Mouse (Mus musculus): ENCODE measurements around the gene Col3a1. TPM values are rescaled to one million over a fixed set of nuclear protein-coding genes. Genes with fewer than 3 reads are reported as not detected.

Gene Col3a1
- total and polyA plus RNA-seq, 3 experiments: not detected

DNA sequence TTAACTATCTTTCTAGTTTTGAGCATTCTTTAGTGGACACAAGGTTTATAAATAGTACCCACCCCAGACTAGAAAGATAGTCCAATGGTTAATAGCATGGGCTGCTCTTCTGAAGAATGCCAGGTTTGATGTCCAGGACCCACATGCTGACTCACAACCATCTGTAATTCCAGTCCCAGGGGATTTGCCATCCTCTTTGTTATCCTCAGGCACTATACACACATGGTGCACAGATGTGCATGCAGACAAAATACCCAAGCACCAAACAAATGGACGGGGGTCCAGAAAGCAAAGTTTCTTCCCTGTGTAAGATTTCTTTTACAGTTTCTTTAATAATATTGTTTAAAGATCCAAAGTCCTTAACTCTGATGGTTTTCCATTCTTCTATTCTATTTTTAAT, 23.4 kb upstream of the Col3a1 start:
- H3K36me3 ChIP-seq (replicated peaks in 1 of 2; ENCODE audit: control insufficient read depth in 1 of 2, insufficient read depth in 1 of 2, low read length in 1 of 2): no peaks in the 10 kb centered on the region
- TF ChIP-seq RAD21 (IDR thresholded peaks at IDR 0.05; ENCODE audit: low read depth, low read length) (no peak), MEF2A (IDR thresholded peaks at IDR 0.05; ENCODE audit: borderline replicate concordance, low read depth, low read length) (no peak), CHD2 (IDR thresholded peaks at IDR 0.05; ENCODE audit: low read length) (no peak), TBP (conservative IDR thresholded peaks at IDR 0.05; ENCODE audit: low read depth, low read length) (no peak), ZC3H11A (IDR thresholded peaks at IDR 0.05; ENCODE audit: low read depth, low read length) (no peak), SMC3 (IDR thresholded peaks at IDR 0.05; ENCODE audit: low read depth, low read length) (no peak), GABPA (IDR thresholded peaks at IDR 0.05; ENCODE audit: insufficient replicate concordance, low read depth, low read length) (no peak), USF2 (conservative IDR thresholded peaks at IDR 0.05; ENCODE audit: low read depth, low read length) (no peak)
- no peak overlapping the region for H3K27ac ChIP-seq (ENCODE audit: insufficient read depth, low read depth)
- no peak overlapping the region for H3K4me3 ChIP-seq (replicated peaks in 1 of 3; ENCODE audit: low read depth in 2 of 3, low read length in 2 of 3, poor library complexity in 1 of 3)
- no peak overlapping the region for H3K4me2 ChIP-seq (ENCODE audit: insufficient read depth, low read depth, poor library complexity, severe bottlenecking)
- H3K27me3 ChIP-seq (replicated peaks): no peaks in the 10 kb centered on the region
- in situ Hi-C loops (cut with MboI; ENCODE audit: low pct_ligation_motif_present, low pct_unique_long_range_greater_than_20kb, low sequenced_read_pairs) (no loop called here), dilution Hi-C loops (cut with MboI; ENCODE audit: extremely low pct_ligation_motif_present, extremely low pct_unique_long_range_greater_than_20kb, low sequenced_read_pairs) (no loop called here)
- no peak for DNase-seq (ENCODE audit: extremely low read depth)
- H3K79me2 ChIP-seq (replicated peaks; ENCODE audit: control insufficient read depth, extremely low read depth, insufficient read depth, poor library complexity, severe bottlenecking): no peaks in the 10 kb centered on the region
- H3K9ac ChIP-seq (ENCODE audit: insufficient read depth, low read depth): no peak overlapping the region
- no peaks in the 10 kb centered on the region for H3K9me3 ChIP-seq (replicated peaks; ENCODE audit: low read length)
- no peaks in the 10 kb centered on the region for H3K4me1 ChIP-seq (ENCODE audit: control insufficient read depth in 1 of 2, insufficient read depth in 2 of 2)

- no peak overlapping the region for H3K27ac ChIP-seq (ENCODE audit: insufficient read depth, low read depth)
- no peak overlapping the region for H3K4me3 ChIP-seq (replicated peaks in 1 of 3; ENCODE audit: low read depth in 2 of 3, low read length in 2 of 3, poor library complexity in 1 of 3)
- H3K79me2 ChIP-seq (replicated peaks; ENCODE audit: control insufficient read depth, extremely low read depth, insufficient read depth, poor library complexity, severe bottlenecking): no peaks in the 10 kb centered on the region
- H3K36me3 ChIP-seq (replicated peaks in 1 of 2; ENCODE audit: control insufficient read depth in 1 of 2, insufficient read depth in 1 of 2, low read length in 1 of 2): no peaks in the 10 kb centered on the region
- DNase-seq (ENCODE audit: extremely low read depth): no peak
- no peaks in the 10 kb centered on the region for H3K9me3 ChIP-seq (replicated peaks; ENCODE audit: low read length)
- TF ChIP-seq RCOR1 (conservative IDR thresholded peaks at IDR 0.05; ENCODE audit: low read depth, low read length) (no peak), POLR2AphosphoS2 (IDR thresholded peaks at IDR 0.05; ENCODE audit: low read depth, low read length) (no peak), UBTF (IDR thresholded peaks at IDR 0.05; ENCODE audit: low read depth, low read length) (no peak), MEF2A (IDR thresholded peaks at IDR 0.05; ENCODE audit: borderline replicate concordance, low read depth, low read length) (no peak), BHLHE40 (IDR thresholded peaks at IDR 0.05; ENCODE audit: low read depth, low read length) (no peak), JUND (conservative IDR thresholded peaks at IDR 0.05; ENCODE audit: low read depth, low read length) (no peak), ZC3H11A (IDR thresholded peaks at IDR 0.05; ENCODE audit: low read depth, low read length) (no peak), E2F4 (IDR thresholded peaks at IDR 0.05; ENCODE audit: insufficient replicate concordance, low read depth, low read length) (no peak), KAT2A (IDR thresholded peaks at IDR 0.05; ENCODE audit: insufficient replicate concordance, low read length) (no peak), CHD1 (IDR thresholded peaks at IDR 0.05; ENCODE audit: low read depth, low read length) (no peak), ELF1 (IDR thresholded peaks at IDR 0.05; ENCODE audit: low read depth, low read length) (no peak)
- no peak overlapping the region for H3K4me2 ChIP-seq (ENCODE audit: insufficient read depth, low read depth, poor library complexity, severe bottlenecking)
- H3K9ac ChIP-seq (ENCODE audit: insufficient read depth, low read depth): no peak overlapping the region
- in situ Hi-C loops (cut with MboI; ENCODE audit: low pct_ligation_motif_present, low pct_unique_long_range_greater_than_20kb, low sequenced_read_pairs) (no loop called here), dilution Hi-C loops (cut with MboI; ENCODE audit: extremely low pct_ligation_motif_present, extremely low pct_unique_long_range_greater_than_20kb, low sequenced_read_pairs) (no loop called here)
- H3K4me1 ChIP-seq (ENCODE audit: control insufficient read depth in 1 of 2, insufficient read depth in 2 of 2): no peaks in the 10 kb centered on the region
- H3K27me3 ChIP-seq (replicated peaks): no peaks in the 10 kb centered on the region
Observed at GRCm38 (mm10) chr1:45290037-45290436, 21.3 kb upstream of the Col3a1 start.

Data from CH12.LX (cell line).